9 mouse cellular contexts compared by ENCODE assay signal in genomic region chr3:60056451-60056850, GRCm38 (mm10). TPM values are rescaled to one million over a fixed set of nuclear protein-coding genes. Genes with fewer than 3 reads are reported as not detected.
DNase-seq lines count a peak whose midpoint lies in the region; ATAC-seq lines count a peak whose summit lies in the region.
"Had no signal": no experiment of that assay in that cellular context is flagged by ENCODE, and none has a peak within 500 bp of the region (broad histone marks: within the 10 kb centered on the region; RNA-seq: fewer than 3 reads in every experiment).

No protein-coding gene starts in this region.

- no peak overlapping the region for H3K4me2 ChIP-seq in hindbrain, embryonic 14.5 days (replicated peaks)
- H3K4me2 ChIP-seq in hindbrain, embryonic 12.5 days (replicated peaks), result no peak overlapping the region

- H3K9me3 ChIP-seq in hindbrain, embryonic 14.5 days (ENCODE audit: control insufficient read depth, low read length), result no peaks in the 10 kb centered on the region
- H3K9me3 ChIP-seq in hindbrain, embryonic 12.5 days (replicated peaks), result no peaks in the 10 kb centered on the region

- no peak for ATAC-seq in hindbrain, embryonic 14.5 days (ENCODE audit: low FRiP score)
- ATAC-seq in hindbrain, embryonic 12.5 days (ENCODE audit: low FRiP score), result no peak

- no peaks in the 10 kb centered on the region for H3K36me3 ChIP-seq in hindbrain, embryonic 14.5 days (replicated peaks; ENCODE audit: control insufficient read depth, insufficient read depth)
- no peaks in the 10 kb centered on the region for H3K36me3 ChIP-seq in hindbrain, embryonic 12.5 days

- H3K4me3 ChIP-seq in hindbrain, embryonic 14.5 days (replicated peaks; ENCODE audit: low read length), result no peak overlapping the region
- no peak overlapping the region for H3K4me3 ChIP-seq in hindbrain, embryonic 12.5 days

- H3K27me3 ChIP-seq in hindbrain, embryonic 14.5 days (ENCODE audit: control insufficient read depth, insufficient read depth, low read length), result no peaks in the 10 kb centered on the region
- no peaks in the 10 kb centered on the region for H3K27me3 ChIP-seq in hindbrain, embryonic 12.5 days

- DNase-seq in hindbrain, embryonic 14.5 days (ENCODE audit: low spot score), result peak; percentile 67
- peak; percentile 5 for DNase-seq in right cerebral cortex, adult 18-20 months
- no peak for DNase-seq in right cerebral cortex, postnatal 25 days
- peak; percentile 48 for DNase-seq in brain, adult 2 months (ENCODE audit: low read depth, low spot score)
- peak; percentile 3 for DNase-seq in right cerebral cortex, postnatal 4 days
- DNase-seq in T-cell, adult 2 months (ENCODE audit: low spot score), result no peak
- DNase-seq in ovary, adult 18-20 months (ENCODE audit: low spot score), result no peak

- no peak overlapping the region for H3K27ac ChIP-seq in hindbrain, embryonic 14.5 days
- H3K27ac ChIP-seq in hindbrain, embryonic 12.5 days, result no peak overlapping the region

- H3K4me1 ChIP-seq in hindbrain, embryonic 14.5 days (replicated peaks; ENCODE audit: control insufficient read depth, insufficient read depth, low read length), result no peaks in the 10 kb centered on the region
- no peaks in the 10 kb centered on the region for H3K4me1 ChIP-seq in hindbrain, embryonic 12.5 days

- no peak overlapping the region for H3K9ac ChIP-seq in hindbrain, embryonic 14.5 days
- H3K9ac ChIP-seq in hindbrain, embryonic 12.5 days, result no peak overlapping the region

- WGBS in hindbrain, embryonic 14.5 days, result 26% methylated on average over 3 of the region's 3 CpGs
- 28% methylated on average over 3 of the region's 3 CpGs for WGBS in hindbrain, embryonic 12.5 days

RNA-seq across cellular contexts. Expression of gene Sucnr1, which starts 25.2 kb away (rescaled TPM):
- polyA plus RNA-seq in hindbrain, embryonic 14.5 days (2014; fragmentation: Nextera tagmentation; extraction: Ambion mirVana), result not detected in 2 replicates
- 0.20 TPM in 1 of 2 replicates, not detected in the other for polyA plus RNA-seq in hindbrain, embryonic 12.5 days (2016; fragmentation: Nextera tagmentation; extraction: Ambion mirVana)

RNA-seq across cellular contexts. Expression of gene Aadac, which starts 30.9 kb away (rescaled TPM):
- not detected in 2 replicates for polyA plus RNA-seq in hindbrain, embryonic 14.5 days (2014; fragmentation: Nextera tagmentation; extraction: Ambion mirVana)
- not detected in 2 replicates for polyA plus RNA-seq in hindbrain, embryonic 12.5 days (2016; fragmentation: Nextera tagmentation; extraction: Ambion mirVana)

RNA-seq across cellular contexts. Expression of gene Aadacl2, which starts 49.9 kb away (rescaled TPM):
- not detected in 2 replicates for polyA plus RNA-seq in hindbrain, embryonic 14.5 days (2014; fragmentation: Nextera tagmentation; extraction: Ambion mirVana)
- polyA plus RNA-seq in hindbrain, embryonic 12.5 days (2016; fragmentation: Nextera tagmentation; extraction: Ambion mirVana), result not detected in 2 replicates
- polyA plus RNA-seq: gonadal fat pad, adult 2 months had no signal

Comparison
In these comparisons a context has a peak if more than half of its experiments do, and no peak if none do; other contexts are left out.
1. DNase-seq: peak in hindbrain, embryonic 14.5 days (single experiment), right cerebral cortex, adult 18-20 months (single experiment), brain, adult 2 months (single experiment) and right cerebral cortex, postnatal 4 days (single experiment); none in right cerebral cortex, postnatal 25 days (single experiment), T-cell, adult 2 months (single experiment) and ovary, adult 18-20 months (single experiment).